Mouse (Mus musculus) kidney, embryonic 14.5 days (tissue): ENCODE data around the gene Lsg1. TPM values are rescaled to one million over a fixed set of nuclear protein-coding genes. Genes with fewer than 3 reads are reported as not detected.
A peak's percentile ranks its signal among the peaks of the same experiment; 100 is the strongest.

Experiments used
- ATAC-seq: fragments of 200-750 bp; cut with Nextera tagmentation; 2 replicates; pipeline ENCODE4 v1.8.0; 2017; ENCODE audit warnings: moderate number of reproducible peaks, mild to moderate bottlenecking, moderate TSS enrichment, moderate library complexity; ENCODE audit not compliant: low FRiP score, low TSS enrichment
- H3K27ac ChIP-seq: fragments of 300-500 bp; sonication (generic); 2 replicates; pipeline ENCODE4 v1.5.1; 2014; ENCODE audit warnings: low read depth, mild to moderate bottlenecking, low read length, moderate library complexity, mixed read lengths
- H3K27me3 ChIP-seq: fragments of 300-500 bp; sonication (generic); 2 replicates; pipeline ENCODE4 v1.6.1; 2014; ENCODE audit warnings: mild to moderate bottlenecking, low read length; ENCODE audit not compliant: control insufficient read depth, insufficient read depth
- H3K36me3 ChIP-seq: fragments of 300-500 bp; sonication (generic); 2 replicates; pipeline ENCODE4 v1.6.1; 2014; ENCODE audit warnings: low read length, mixed read lengths; ENCODE audit not compliant: control insufficient read depth, insufficient read depth
- H3K4me1 ChIP-seq: fragments of 300-500 bp; sonication (generic); 2 replicates; pipeline ENCODE4 v1.6.1; 2014; ENCODE audit warnings: low read length, mixed read lengths; ENCODE audit not compliant: control insufficient read depth, insufficient read depth
- H3K4me2 ChIP-seq: fragments of 300-500 bp; sonication (generic); replicated peaks from 2 replicates; pipeline ENCODE4 v1.6.1; 2014; ENCODE audit warnings: low read depth, mild to moderate bottlenecking, low read length
- H3K4me3 ChIP-seq: fragments of 300-500 bp; sonication (generic); 2 replicates; pipeline ENCODE4 v1.5.1; 2014; ENCODE audit warnings: mild to moderate bottlenecking, low read length
- H3K9ac ChIP-seq: fragments of 300-500 bp; sonication (generic); 2 replicates; pipeline ENCODE4 v1.6.1; 2014; ENCODE audit warnings: low read depth, mild to moderate bottlenecking, low read length, moderate library complexity
- H3K9me3 ChIP-seq: fragments of 300-500 bp; sonication (generic); 2 replicates; pipeline ENCODE4 v1.6.1; 2016; ENCODE audit warnings: low read length; ENCODE audit not compliant: control insufficient read depth
- WGBS: fragments of 180-500 bp; shearing (Covaris S2); extraction: QIAGEN DNeasy Blood & Tissue Kit; methylation state at CpG from one replicate; pipeline ENCODE4 v1.1.7; 2014; 5-methylcytosine and 5-hydroxymethylcytosine counted together
- polyA plus RNA-seq: library from polyadenylated mRNA; unstranded; fragments of >200 nt; fragmentation: Nextera tagmentation; extraction: Ambion mirVana; gene quantifications from 2 replicates; pipeline ENCODE4 v1.2.1, GENCODE M21; 2014

Lsg1 gene
- polyA plus RNA-seq, 1 experiment from 2014 or later: 74.8 TPM

- Histone ChIP-seq H3K9me3 (no peaks in the 10 kb centered on the region), H3K36me3 (no peaks in the 10 kb centered on the region), H3K4me3 (no peak overlapping the region), H3K4me1 (0 out of 2 replicates have a peak, but pooled peaks cover 4% of the 10 kb centered on the region), H3K27ac (no peak overlapping the region), H3K4me2 (no peak overlapping the region), H3K9ac (no peak overlapping the region), H3K27me3 (peaks cover 14% of the 10 kb centered on the region)
- WGBS: 57% methylated on average over 3 of the region's 3 CpGs
- no peak for ATAC-seq
Measured at GRCm38 (mm10) chr16:30595356-30595755, 8.0 kb upstream of the Lsg1 start.

GRCm38 (mm10) chr16:30591990-30592389 lies 4.6 kb upstream of the Lsg1 start:
- Histone ChIP-seq H3K9me3 (no peaks in the 10 kb centered on the region), H3K4me2 (no peak overlapping the region), H3K9ac (no peak overlapping the region), H3K36me3 (no peaks in the 10 kb centered on the region), H3K4me1 (0 out of 2 replicates have a peak, but pooled peaks cover 2% of the 10 kb centered on the region), H3K27me3 (peaks cover 9% of the 10 kb centered on the region; the same call in 1 of the 2 replicates), H3K4me3 (no peak overlapping the region), H3K27ac (no peak overlapping the region)
- ATAC-seq: no peak
- WGBS: 48% methylated on average over 3 of the region's 3 CpGs

- no peak overlapping the region for H3K27ac ChIP-seq
- H3K9ac ChIP-seq: no peak overlapping the region
- H3K4me1 ChIP-seq: peaks cover 4% of the 10 kb centered on the region; the same call in 1 of the 2 replicates
- no peak overlapping the region for H3K4me3 ChIP-seq
- 29% methylated on average over 7 of the region's 7 CpGs for WGBS
- H3K9me3 ChIP-seq: no peaks in the 10 kb centered on the region
- peaks cover 5% of the 10 kb centered on the region; the same call in 1 of the 2 replicates for H3K27me3 ChIP-seq
- peaks cover 2% of the 10 kb centered on the region for H3K36me3 ChIP-seq
- no peak for ATAC-seq
- no peak overlapping the region for H3K4me2 ChIP-seq
Measured at GRCm38 (mm10) chr16:30590264-30591209, 3.1 kb upstream of the Lsg1 start.

- peak; percentile 20; the same call in 1 of the 2 replicates for ATAC-seq
- H3K36me3 ChIP-seq: peaks cover 36% of the 10 kb centered on the region
- WGBS: 2% methylated on average over 19 of the region's 19 CpGs
- peak overlapping the region; percentile 86 for H3K9ac ChIP-seq
- no peaks in the 10 kb centered on the region for H3K27me3 ChIP-seq
- H3K4me2 ChIP-seq: peak overlapping the region; percentile 79
- H3K27ac ChIP-seq: 0 out of 2 replicates have a peak overlapping the region, but pooled peaks have one; percentile 71
- H3K9me3 ChIP-seq: no peaks in the 10 kb centered on the region
- peak overlapping the region; percentile 97 for H3K4me3 ChIP-seq
- H3K4me1 ChIP-seq: peaks cover 4% of the 10 kb centered on the region; the same call in 1 of the 2 replicates
Measured at GRCm38 (mm10) chr16:30586935-30587493, 378 bp downstream of the Lsg1 start.

GRCm38 (mm10) chr16:30580765-30581164 lies 6.6 kb downstream of the Lsg1 start:
- Histone ChIP-seq H3K4me2 (no peak overlapping the region), H3K9ac (no peak overlapping the region), H3K4me3 (no peak overlapping the region), H3K27me3 (no peaks in the 10 kb centered on the region), H3K4me1 (no peaks in the 10 kb centered on the region), H3K27ac (no peak overlapping the region), H3K9me3 (no peaks in the 10 kb centered on the region), H3K36me3 (peaks cover 97% of the 10 kb centered on the region)
- ATAC-seq: no peak
- WGBS: 86% methylated on average over 5 of the region's 5 CpGs

GRCm38 (mm10) chr16:30576392-30576791 lies 11.0 kb downstream of the Lsg1 start:
- WGBS: 89% methylated on average over 1 of the region's 1 CpGs
- H3K27me3 ChIP-seq: no peaks in the 10 kb centered on the region
- peaks cover 90% of the 10 kb centered on the region for H3K36me3 ChIP-seq
- H3K4me2 ChIP-seq: no peak overlapping the region
- ATAC-seq: no peak
- H3K9ac ChIP-seq: no peak overlapping the region
- H3K9me3 ChIP-seq: no peaks in the 10 kb centered on the region
- no peak overlapping the region for H3K4me3 ChIP-seq
- no peaks in the 10 kb centered on the region for H3K4me1 ChIP-seq
- H3K27ac ChIP-seq: no peak overlapping the region

- no peak for ATAC-seq
- H3K36me3 ChIP-seq: peaks cover 90% of the 10 kb centered on the region
- H3K4me2 ChIP-seq: no peak overlapping the region
- H3K27ac ChIP-seq: no peak overlapping the region
- no peaks in the 10 kb centered on the region for H3K27me3 ChIP-seq
- no peaks in the 10 kb centered on the region for H3K4me1 ChIP-seq
- no peaks in the 10 kb centered on the region for H3K9me3 ChIP-seq
- no peak overlapping the region for H3K9ac ChIP-seq
- H3K4me3 ChIP-seq: no peak overlapping the region
- WGBS: 88% methylated on average over 7 of the region's 7 CpGs
Measured at GRCm38 (mm10) chr16:30575815-30576214, 11.6 kb downstream of the Lsg1 start.

GRCm38 (mm10) chr16:30572239-30572638 lies 15.2 kb downstream of the Lsg1 start:
- 66% methylated on average over 4 of the region's 4 CpGs for WGBS
- no peak overlapping the region for H3K4me2 ChIP-seq
- H3K4me1 ChIP-seq: no peaks in the 10 kb centered on the region
- no peaks in the 10 kb centered on the region for H3K27me3 ChIP-seq
- no peak overlapping the region for H3K9ac ChIP-seq
- peaks cover 88% of the 10 kb centered on the region for H3K36me3 ChIP-seq
- no peak overlapping the region for H3K4me3 ChIP-seq
- H3K27ac ChIP-seq: no peak overlapping the region
- no peaks in the 10 kb centered on the region for H3K9me3 ChIP-seq
- ATAC-seq: no peak

GRCm38 (mm10) chr16:30571378-30571777 lies 16.0 kb downstream of the Lsg1 start:
- Histone ChIP-seq H3K36me3 (peaks cover 88% of the 10 kb centered on the region), H3K4me3 (no peak overlapping the region), H3K9ac (no peak overlapping the region), H3K4me2 (no peak overlapping the region), H3K9me3 (no peaks in the 10 kb centered on the region), H3K27ac (no peak overlapping the region), H3K4me1 (no peaks in the 10 kb centered on the region), H3K27me3 (no peaks in the 10 kb centered on the region)
- ATAC-seq: no peak
- 96% methylated on average over 5 of the region's 5 CpGs for WGBS
